ENCODE assay signal across 9 mouse cellular contexts in the genomic region with DNA sequence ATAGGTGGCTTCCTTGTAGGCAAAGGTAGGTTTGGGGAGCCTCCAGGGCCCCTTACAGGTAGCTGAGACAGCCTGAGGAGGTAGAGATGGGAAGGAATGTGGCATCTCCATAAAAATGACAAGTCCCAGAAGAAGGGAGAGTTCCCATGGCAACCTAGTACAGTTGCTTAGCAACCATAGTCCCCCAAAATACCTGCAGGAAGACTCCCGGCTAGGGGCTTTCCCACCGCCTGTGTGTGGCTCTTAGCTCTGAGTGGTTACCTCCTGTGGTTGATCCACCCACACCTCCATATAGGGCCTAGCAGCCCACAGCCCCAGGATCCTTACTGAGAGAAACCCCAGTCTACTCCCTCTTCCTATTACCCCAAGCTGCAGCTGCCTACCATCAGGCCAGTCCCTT. TPM values are rescaled to one million over a fixed set of nuclear protein-coding genes. Genes with fewer than 3 reads are reported as not detected.
A peak's percentile ranks its signal among the peaks of the same experiment; 100 is the strongest.
DNase-seq lines count a peak whose midpoint lies in the region; ATAC-seq and TF ChIP-seq lines count a peak whose summit lies in the region.
"Had no signal": no experiment of that assay in that cellular context is flagged by ENCODE, and none has a peak within 500 bp of the region (broad histone marks: within the 10 kb centered on the region; RNA-seq: fewer than 3 reads in every experiment).

No protein-coding gene starts in this region.

- no peaks in the 10 kb centered on the region for H3K27me3 ChIP-seq in forebrain, postnatal 0 days (ENCODE audit: insufficient read depth, low read length)
- H3K27me3 ChIP-seq in heart, embryonic 10.5 days (ENCODE audit: insufficient read depth, poor library complexity, severe bottlenecking) = peaks cover 7% of the 10 kb centered on the region; the same call in 1 of the 2 replicates

- peaks cover 9% of the 10 kb centered on the region; the same call in 1 of the 2 replicates for H3K36me3 ChIP-seq in forebrain, postnatal 0 days (ENCODE audit: insufficient read depth)
- H3K36me3 ChIP-seq in heart, embryonic 10.5 days = no peaks in the 10 kb centered on the region

- H3K4me2 ChIP-seq in forebrain, postnatal 0 days (ENCODE audit: low read depth) = peak overlapping the region; percentile 32

- H3K9me3 ChIP-seq in forebrain, postnatal 0 days (ENCODE audit: low read length) = no peaks in the 10 kb centered on the region
- no peaks in the 10 kb centered on the region for H3K9me3 ChIP-seq in heart, embryonic 10.5 days

- no peak overlapping the region for H3K9ac ChIP-seq in forebrain, postnatal 0 days

- DNase-seq in layer of hippocampus, postnatal 14 days (ENCODE audit: low spot score in 2 of 2) = peak; percentile 58 to 64
- DNase-seq in layer of hippocampus, adult 8-10 months (ENCODE audit: low spot score in 2 of 2) = no peak
- peak; percentile 88 for DNase-seq in ES-CJ7 (ENCODE audit: low read depth, low spot score)
- peak; percentile 82 for DNase-seq in forebrain, postnatal 0 days
- DNase-seq in natural killer cell, adult 2 months (ENCODE audit: low spot score in 2 of 2) = peak; percentile 70 to 73
- no peak for DNase-seq in urinary bladder, adult 2 months (ENCODE audit: low spot score)
- no peak for DNase-seq in heart, embryonic 10.5 days (ENCODE audit: low spot score)

- TF ChIP-seq CTCF in forebrain, postnatal 0 days (IDR thresholded peaks at IDR 0.05; ENCODE audit: low read depth) = no peak

- H3K4me1 ChIP-seq in forebrain, postnatal 0 days (ENCODE audit: insufficient read depth) = peaks cover 44% of the 10 kb centered on the region
- H3K4me1 ChIP-seq in heart, embryonic 10.5 days = peaks cover 28% of the 10 kb centered on the region

- WGBS in forebrain, postnatal 0 days = 10% methylated on average over 2 of the region's 2 CpGs
- 45% methylated on average over 2 of the region's 2 CpGs for WGBS in heart, embryonic 10.5 days

- peak; percentile 83 for ATAC-seq in forebrain, postnatal 0 days

- peak overlapping the region; percentile 71 for H3K27ac ChIP-seq in forebrain, postnatal 0 days (ENCODE audit: low read depth, low read length)
- no peak overlapping the region for H3K27ac ChIP-seq in heart, embryonic 10.5 days

- no peak overlapping the region for H3K4me3 ChIP-seq in forebrain, postnatal 0 days (ENCODE audit: low read depth, low read length)
- no peak overlapping the region for H3K4me3 ChIP-seq in heart, embryonic 10.5 days

RNA-seq across cellular contexts. Expression of a gene that starts 5.3 kb away (rescaled TPM):
- 100 to 1,000 TPM; 150 to 155 TPM for total RNA-seq in layer of hippocampus, postnatal 14 days (2021)
- total RNA-seq in layer of hippocampus, adult 8-10 months (2022) = 100 to 1,000 TPM; 105 to 142 (median 118) TPM
- total RNA-seq in forebrain, postnatal 0 days (2014; rRNA removed) = 176 and 197 TPM in 2 replicates
- 65.3 and 76.8 TPM in 2 replicates for polyA plus RNA-seq in forebrain, postnatal 0 days (2015; fragmentation: Nextera tagmentation; extraction: Ambion mirVana)
- 50.7 and 65.6 TPM in 2 replicates for polyA plus RNA-seq in urinary bladder, adult 2 months (2012; rRNA removed)
- 11.6 and 20.5 TPM in 2 replicates for polyA plus RNA-seq in heart, embryonic 10.5 days (2016; fragmentation: Nextera tagmentation; extraction: Ambion mirVana)

RNA-seq across cellular contexts. Expression of a gene that starts 12.3 kb away (rescaled TPM):
- not detected for total RNA-seq in layer of hippocampus, postnatal 14 days (2021)
- total RNA-seq in layer of hippocampus, adult 8-10 months (2022) = 1 to 10 TPM in 3 of 4 experiments, not detected in 1; 1.5 to 4.1 (median 1.7) TPM
- total RNA-seq in forebrain, postnatal 0 days (2014; rRNA removed) = not detected in 2 replicates
- 1.8 and 2.3 TPM in 2 replicates for polyA plus RNA-seq in forebrain, postnatal 0 days (2015; fragmentation: Nextera tagmentation; extraction: Ambion mirVana)
- 0.55 and 1.6 TPM in 2 replicates for polyA plus RNA-seq in urinary bladder, adult 2 months (2012; rRNA removed)
- polyA plus RNA-seq in heart, embryonic 10.5 days (2016; fragmentation: Nextera tagmentation; extraction: Ambion mirVana) = not detected in 2 replicates

RNA-seq across cellular contexts. Expression of a gene that starts 21.5 kb away (rescaled TPM):
- 1 to 10 TPM; 1.4 to 2.1 TPM for total RNA-seq in layer of hippocampus, postnatal 14 days (2021)
- 1 to 10 TPM; 2.1 to 6.6 (median 3.4) TPM for total RNA-seq in layer of hippocampus, adult 8-10 months (2022)
- total RNA-seq in forebrain, postnatal 0 days (2014; rRNA removed) = 1.5 and 4.9 TPM in 2 replicates
- polyA plus RNA-seq in forebrain, postnatal 0 days (2015; fragmentation: Nextera tagmentation; extraction: Ambion mirVana) = 0.47 and 0.54 TPM in 2 replicates
- 3.2 and 4.0 TPM in 2 replicates for polyA plus RNA-seq in urinary bladder, adult 2 months (2012; rRNA removed)
- 0.13 TPM in 1 of 2 replicates, not detected in the other for polyA plus RNA-seq in heart, embryonic 10.5 days (2016; fragmentation: Nextera tagmentation; extraction: Ambion mirVana)
- polyA plus RNA-seq: heart, embryonic 14.5 days had no signal

RNA-seq across cellular contexts. Expression of a gene that starts 45.0 kb away (rescaled TPM):
- total RNA-seq in layer of hippocampus, postnatal 14 days (2021) = not detected
- not detected for total RNA-seq in layer of hippocampus, adult 8-10 months (2022)
- not detected in 2 replicates for total RNA-seq in forebrain, postnatal 0 days (2014; rRNA removed)
- not detected in 2 replicates for polyA plus RNA-seq in forebrain, postnatal 0 days (2015; fragmentation: Nextera tagmentation; extraction: Ambion mirVana)
- polyA plus RNA-seq in urinary bladder, adult 2 months (2012; rRNA removed) = 0.07 and 0.44 TPM in 2 replicates
- not detected in 2 replicates for polyA plus RNA-seq in heart, embryonic 10.5 days (2016; fragmentation: Nextera tagmentation; extraction: Ambion mirVana)
- total RNA-seq: left cerebral cortex, adult 8-10 months had no signal
- polyA plus RNA-seq: heart, embryonic 14.5 days had no signal

RNA-seq across cellular contexts. Expression of a gene that starts 50.4 kb away (rescaled TPM):
- 10 to 100 TPM; 36.8 to 37.3 TPM for total RNA-seq in layer of hippocampus, postnatal 14 days (2021)
- 10 to 100 TPM; 36.4 to 40.2 (median 37.6) TPM for total RNA-seq in layer of hippocampus, adult 8-10 months (2022)
- total RNA-seq in forebrain, postnatal 0 days (2014; rRNA removed) = 25.4 and 33.4 TPM in 2 replicates
- polyA plus RNA-seq in forebrain, postnatal 0 days (2015; fragmentation: Nextera tagmentation; extraction: Ambion mirVana) = 39.8 and 42.6 TPM in 2 replicates
- 28.2 and 30.9 TPM in 2 replicates for polyA plus RNA-seq in urinary bladder, adult 2 months (2012; rRNA removed)
- polyA plus RNA-seq in heart, embryonic 10.5 days (2016; fragmentation: Nextera tagmentation; extraction: Ambion mirVana) = 60.7 and 67.7 TPM in 2 replicates

Comparison
In these comparisons a context has a peak if more than half of its experiments do, and no peak if none do; other contexts are left out.
1. DNase-seq: peak in layer of hippocampus, postnatal 14 days (2 of 2), ES-CJ7 (single experiment), forebrain, postnatal 0 days (single experiment) and natural killer cell, adult 2 months (2 of 2); none in layer of hippocampus, adult 8-10 months (0 of 2), urinary bladder, adult 2 months (single experiment) and heart, embryonic 10.5 days (single experiment).